Mouse (Mus musculus): Measurements from ENCODE around the gene Vax2. TPM values are rescaled to one million over a fixed set of nuclear protein-coding genes. Genes with fewer than 3 reads are reported as not detected.
A peak's percentile ranks its signal among the peaks of the same experiment; 100 is the strongest.

The Vax2 gene
- polyA plus RNA-seq, 1 experiment from 2014 or later: not detected

DNA sequence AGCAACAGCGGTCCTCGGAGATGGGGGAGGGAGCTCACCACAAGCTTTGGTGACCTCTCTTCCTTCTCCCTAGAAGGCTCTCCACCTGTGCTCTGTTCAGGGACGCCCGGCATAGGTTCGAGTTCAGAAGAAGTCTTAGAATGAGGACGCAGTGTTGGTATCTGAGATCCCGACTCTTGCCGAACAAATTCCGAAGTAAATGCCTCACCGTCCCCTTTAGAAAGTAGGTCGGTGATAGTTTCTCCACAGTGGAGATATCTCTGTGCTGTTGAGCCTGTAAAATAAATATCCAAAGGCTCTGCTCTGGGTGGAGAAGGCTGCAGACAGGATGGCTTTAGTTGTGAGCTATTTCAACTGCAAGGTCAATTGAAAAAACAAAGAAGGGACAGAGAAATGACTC, 10.1 kb upstream of the Vax2 start:
- no peak overlapping the region for H3K4me3 ChIP-seq
- no peak overlapping the region for H3K27ac ChIP-seq
- H3K27me3 ChIP-seq: peaks cover 96% of the 10 kb centered on the region
- no peak for ATAC-seq (ENCODE audit: low FRiP score)
- no peaks in the 10 kb centered on the region for H3K36me3 ChIP-seq
- no peak overlapping the region for H3K4me2 ChIP-seq
- WGBS: under 1% methylated on average over 11 of the region's 11 CpGs
- no peaks in the 10 kb centered on the region for H3K9me3 ChIP-seq
- no peak overlapping the region for H3K9ac ChIP-seq
- peaks cover 5% of the 10 kb centered on the region for H3K4me1 ChIP-seq (replicated peaks)

DNA sequence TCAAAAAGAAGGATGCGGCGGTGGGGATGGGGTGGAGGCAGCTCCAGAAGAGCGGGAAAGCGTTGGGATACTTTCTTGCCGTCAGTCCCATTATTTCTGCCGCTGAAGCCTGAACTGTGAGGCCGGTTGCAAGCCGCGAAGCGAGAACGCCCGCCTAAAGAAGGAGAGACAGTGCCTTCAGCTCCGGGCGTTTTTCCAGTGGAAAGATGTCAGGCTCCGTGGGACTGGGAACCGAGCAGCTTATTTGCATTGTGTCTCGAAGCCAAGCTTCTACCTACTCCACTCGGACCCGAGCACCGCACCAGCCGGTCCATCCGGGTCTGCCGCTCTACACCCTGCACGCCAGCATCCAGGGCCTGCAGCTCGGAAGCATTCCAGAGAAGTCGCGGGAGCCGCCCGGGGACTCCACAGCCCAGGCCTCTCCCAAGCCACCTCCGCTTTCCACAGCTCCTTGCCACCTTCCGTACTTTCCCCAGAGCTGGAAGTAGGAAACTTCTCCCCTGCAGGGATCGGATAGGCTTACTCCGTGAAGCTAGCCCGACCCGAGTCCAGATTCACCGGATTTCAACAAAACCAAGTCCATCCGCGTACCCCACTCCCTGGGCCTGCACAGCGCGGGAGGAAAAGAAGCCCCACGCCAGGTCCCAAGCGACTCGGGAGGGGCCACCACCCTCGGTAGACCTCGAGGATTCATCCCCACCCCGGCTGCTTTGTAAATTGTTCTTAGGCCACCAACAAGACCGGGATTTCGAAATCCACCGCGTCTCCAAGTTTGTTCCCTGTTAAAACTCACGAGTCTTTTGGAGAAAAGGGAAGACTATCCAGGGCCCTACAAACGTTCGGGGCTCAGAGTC, 8.7 kb upstream of the Vax2 start:
- H3K9me3 ChIP-seq: no peaks in the 10 kb centered on the region
- H3K9ac ChIP-seq: no peak overlapping the region
- ATAC-seq (ENCODE audit: low FRiP score): no peak
- H3K4me1 ChIP-seq (replicated peaks): peaks cover 5% of the 10 kb centered on the region
- no peaks in the 10 kb centered on the region for H3K36me3 ChIP-seq
- peaks cover 96% of the 10 kb centered on the region for H3K27me3 ChIP-seq
- H3K4me2 ChIP-seq: no peak overlapping the region
- no peak overlapping the region for H3K4me3 ChIP-seq
- no peak overlapping the region for H3K27ac ChIP-seq
- WGBS: 1% methylated on average over 53 of the region's 53 CpGs

DNA sequence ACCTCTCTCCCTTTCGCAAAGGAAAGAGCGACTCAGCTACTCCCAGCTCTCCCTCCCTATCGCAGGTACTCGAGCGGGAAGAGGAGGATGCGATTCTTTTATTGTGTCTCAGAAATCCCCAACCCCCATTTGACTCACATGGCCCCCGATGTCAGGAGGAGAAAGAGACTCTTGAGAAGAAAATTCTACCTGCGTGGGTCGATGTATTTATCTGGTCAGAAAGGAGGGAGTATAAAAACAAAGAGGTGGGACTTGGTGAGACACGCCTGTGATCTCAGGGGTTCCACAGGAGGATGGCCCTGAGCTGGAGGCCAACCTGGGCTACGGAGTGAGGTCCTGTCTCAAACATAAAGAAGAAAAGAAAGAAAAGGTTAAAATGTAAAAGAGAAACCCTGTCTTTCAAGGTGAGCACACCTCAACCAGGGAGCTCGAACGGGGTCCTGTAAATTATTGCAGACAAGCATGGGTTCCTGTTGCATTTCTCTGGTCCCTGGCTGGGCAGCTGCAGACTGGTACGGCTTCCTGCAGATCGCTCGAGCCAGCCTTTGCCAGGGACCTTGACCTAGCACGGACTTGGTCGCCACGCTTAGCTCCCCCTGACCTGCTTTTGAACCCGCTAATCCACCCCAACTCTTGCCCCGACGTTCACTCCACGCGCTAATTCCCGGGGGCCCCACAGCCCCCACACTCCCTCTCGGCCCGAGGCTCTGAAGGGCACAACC, 7.9 kb upstream of the Vax2 start:
- Histone ChIP-seq H3K27me3 (peaks cover 96% of the 10 kb centered on the region), H3K36me3 (no peaks in the 10 kb centered on the region), H3K4me2 (no peak overlapping the region), H3K27ac (no peak overlapping the region), H3K9ac (no peak overlapping the region), H3K4me1 (replicated peaks) (peaks cover 5% of the 10 kb centered on the region), H3K9me3 (no peaks in the 10 kb centered on the region), H3K4me3 (no peak overlapping the region)
- 1% methylated on average over 27 of the region's 27 CpGs for WGBS
- ATAC-seq (ENCODE audit: low FRiP score): no peak

DNA sequence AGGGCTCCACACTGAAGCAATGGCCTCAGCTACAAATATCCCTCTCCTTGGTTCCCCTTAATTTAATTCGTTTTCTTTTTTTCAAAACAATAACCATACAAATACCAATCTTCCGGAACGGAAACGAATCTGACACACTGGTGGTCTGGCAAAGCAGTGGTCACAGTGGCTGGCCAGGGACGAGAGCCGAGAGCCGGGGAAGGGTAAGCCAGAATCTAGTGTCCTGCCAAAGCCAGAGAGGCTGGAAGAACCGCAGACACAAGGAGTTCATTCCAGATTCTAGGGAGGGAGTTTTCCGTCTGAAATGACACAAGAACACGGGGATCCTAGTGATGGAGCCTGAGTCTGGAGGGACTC, 7.4 kb upstream of the Vax2 start:
- no peak for ATAC-seq (ENCODE audit: low FRiP score)
- no peaks in the 10 kb centered on the region for H3K36me3 ChIP-seq
- H3K4me3 ChIP-seq: no peak overlapping the region
- peaks cover 5% of the 10 kb centered on the region for H3K4me1 ChIP-seq (replicated peaks)
- no peak overlapping the region for H3K4me2 ChIP-seq
- H3K9ac ChIP-seq: no peak overlapping the region
- no peak overlapping the region for H3K27ac ChIP-seq
- no peaks in the 10 kb centered on the region for H3K9me3 ChIP-seq
- peaks cover 96% of the 10 kb centered on the region for H3K27me3 ChIP-seq
- 2% methylated on average over 10 of the region's 10 CpGs for WGBS

DNA sequence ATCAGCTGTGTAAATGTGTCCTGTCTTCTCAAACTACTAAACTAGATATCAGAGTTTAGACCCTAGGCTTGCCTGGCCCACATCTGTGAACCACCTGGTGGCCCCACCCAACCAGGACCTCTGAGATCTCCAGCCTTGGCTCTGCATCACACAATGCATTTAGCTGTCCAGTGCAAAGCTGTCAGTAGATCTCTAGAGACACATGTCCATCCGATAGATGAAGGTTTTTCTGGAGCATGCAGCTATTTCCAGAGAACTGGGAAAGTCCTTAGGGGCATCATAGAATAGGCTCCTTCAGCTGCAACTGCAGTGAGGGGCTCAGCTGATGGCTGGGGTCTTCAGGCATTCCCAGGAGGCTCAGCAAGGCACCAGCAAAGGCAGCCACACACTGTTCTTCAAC, 6.8 kb upstream of the Vax2 start:
- no peak for ATAC-seq (ENCODE audit: low FRiP score)
- H3K4me2 ChIP-seq: no peak overlapping the region
- H3K4me1 ChIP-seq (replicated peaks): peaks cover 5% of the 10 kb centered on the region
- 5% methylated on average over 1 of the region's 1 CpGs for WGBS
- H3K4me3 ChIP-seq: no peak overlapping the region
- no peak overlapping the region for H3K27ac ChIP-seq
- H3K9ac ChIP-seq: no peak overlapping the region
- H3K36me3 ChIP-seq: no peaks in the 10 kb centered on the region
- H3K9me3 ChIP-seq: no peaks in the 10 kb centered on the region
- peaks cover 96% of the 10 kb centered on the region for H3K27me3 ChIP-seq

- H3K36me3 ChIP-seq: no peaks in the 10 kb centered on the region
- H3K27me3 ChIP-seq: peaks cover 96% of the 10 kb centered on the region
- H3K9ac ChIP-seq: no peak overlapping the region
- no peak overlapping the region for H3K27ac ChIP-seq
- no peak overlapping the region for H3K4me2 ChIP-seq
- ATAC-seq (ENCODE audit: low FRiP score): no peak
- peaks cover 5% of the 10 kb centered on the region for H3K4me1 ChIP-seq (replicated peaks)
- no peak overlapping the region for H3K4me3 ChIP-seq
- no peaks in the 10 kb centered on the region for H3K9me3 ChIP-seq
- WGBS: 20% methylated on average over 5 of the region's 5 CpGs
These were observed 6.4 kb upstream of the Vax2 start for GRCm38 (mm10) chr6:83704701-83705100.

DNA sequence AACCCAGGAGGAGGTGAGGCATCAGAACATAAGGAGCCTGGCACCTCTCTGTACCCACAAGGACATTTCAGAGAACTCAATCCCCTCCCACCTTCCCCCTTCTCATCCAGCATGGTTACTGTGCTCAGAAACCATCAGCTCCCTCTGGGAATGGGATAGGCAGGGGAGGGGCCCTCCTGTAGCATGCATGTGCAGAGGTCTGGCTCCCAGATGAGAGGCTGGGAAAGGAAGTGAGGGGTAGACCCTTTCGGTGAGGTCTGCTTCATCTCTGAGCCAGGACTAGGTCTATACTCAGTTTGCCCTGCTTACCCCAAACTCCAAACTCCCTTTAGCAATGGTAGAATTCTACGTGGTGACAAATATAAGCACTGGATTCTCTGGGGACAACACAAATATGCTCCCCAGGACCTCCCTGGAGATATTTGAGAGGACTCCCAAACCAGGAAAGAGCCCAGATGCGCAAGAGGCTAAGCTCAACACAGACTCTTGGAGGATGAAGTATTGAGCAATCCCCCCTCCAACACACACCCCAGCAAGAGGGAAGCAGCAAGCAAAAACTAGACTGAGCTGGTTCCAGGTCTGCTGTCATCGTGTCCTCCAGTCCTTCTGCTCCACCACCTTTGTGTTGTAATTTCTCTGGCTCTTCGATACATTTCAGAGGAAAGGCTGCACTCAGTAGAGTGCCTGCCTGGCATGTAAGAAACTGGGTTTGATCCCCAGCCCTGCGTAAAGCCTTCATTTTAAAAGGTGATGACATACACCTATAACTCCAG, 3.1 kb upstream of the Vax2 start:
- no peak overlapping the region for H3K4me3 ChIP-seq
- H3K9me3 ChIP-seq: no peaks in the 10 kb centered on the region
- H3K27me3 ChIP-seq: peaks cover 100% of the 10 kb centered on the region
- no peak overlapping the region for H3K9ac ChIP-seq
- no peak overlapping the region for H3K4me2 ChIP-seq
- H3K27ac ChIP-seq: no peak overlapping the region
- 4% methylated on average over 6 of the region's 6 CpGs for WGBS
- peaks cover 13% of the 10 kb centered on the region for H3K4me1 ChIP-seq (replicated peaks)
- ATAC-seq (ENCODE audit: low FRiP score): no peak
- H3K36me3 ChIP-seq: no peaks in the 10 kb centered on the region

- no peak overlapping the region for H3K9ac ChIP-seq
- H3K9me3 ChIP-seq: no peaks in the 10 kb centered on the region
- peak; percentile 52; the same call in 1 of the 2 replicates for ATAC-seq (ENCODE audit: low FRiP score)
- peaks cover 100% of the 10 kb centered on the region for H3K27me3 ChIP-seq
- H3K4me2 ChIP-seq: peak overlapping the region; percentile 52
- H3K27ac ChIP-seq: no peak overlapping the region
- H3K4me1 ChIP-seq (replicated peaks): peaks cover 17% of the 10 kb centered on the region
- H3K4me3 ChIP-seq: peak overlapping the region; percentile 35
- WGBS: under 1% methylated on average over 29 of the region's 32 CpGs
- H3K36me3 ChIP-seq: no peaks in the 10 kb centered on the region
These were observed 550 bp upstream of the Vax2 start for GRCm38 (mm10) chr6:83710361-83711066.

GRCm38 (mm10) chr6:83711725-83712475, 836 bp downstream of the Vax2 start:
- Histone ChIP-seq H3K27me3 (peaks cover 100% of the 10 kb centered on the region), H3K36me3 (no peaks in the 10 kb centered on the region), H3K4me3 (peak overlapping the region; percentile 35), H3K4me1 (replicated peaks) (peaks cover 17% of the 10 kb centered on the region), H3K9ac (no peak overlapping the region), H3K27ac (no peak overlapping the region), H3K9me3 (no peaks in the 10 kb centered on the region), H3K4me2 (peak overlapping the region; percentile 52)
- 1% methylated on average over 45 of the region's 45 CpGs for WGBS
- ATAC-seq (ENCODE audit: low FRiP score): no peak

GRCm38 (mm10) chr6:83713271-83714136, 2.4 kb downstream of the Vax2 start:
- Histone ChIP-seq H3K9ac (no peak overlapping the region), H3K36me3 (no peaks in the 10 kb centered on the region), H3K4me2 (no peak overlapping the region), H3K27me3 (peaks cover 100% of the 10 kb centered on the region), H3K4me1 (replicated peaks) (peaks cover 17% of the 10 kb centered on the region), H3K4me3 (no peak overlapping the region), H3K9me3 (no peaks in the 10 kb centered on the region), H3K27ac (no peak overlapping the region)
- ATAC-seq (ENCODE audit: low FRiP score): no peak
- 3% methylated on average over 12 of the region's 12 CpGs for WGBS

Data from hindbrain, embryonic 13.5 days (tissue).